Mouse (Mus musculus): Measurements from ENCODE around the gene Clec11a. TPM values are rescaled to one million over a fixed set of nuclear protein-coding genes. Genes with fewer than 3 reads are reported as not detected.

Clec11a gene
- polyA plus RNA-seq, 1 experiment from 2014 or later, result 3.4 TPM

- Histone ChIP-seq H3K4me1 (ENCODE audit: control insufficient read depth, insufficient read depth, low read length) (0 out of 2 replicates have a peak, but pooled peaks cover 7% of the 10 kb centered on the region), H3K27me3 (ENCODE audit: control insufficient read depth, insufficient read depth, low read length) (peaks cover 21% of the 10 kb centered on the region), H3K9me3 (ENCODE audit: control insufficient read depth, low read length) (no peaks in the 10 kb centered on the region), H3K9ac (ENCODE audit: low read depth, low read length) (no peak overlapping the region), H3K4me3 (ENCODE audit: low read length) (no peak overlapping the region), H3K27ac (ENCODE audit: low read depth, low read length) (no peak overlapping the region), H3K4me2 (replicated peaks; ENCODE audit: low read depth, low read length) (no peak overlapping the region), H3K36me3 (ENCODE audit: control insufficient read depth, insufficient read depth, low read length) (no peaks in the 10 kb centered on the region)
- 75% methylated on average over 12 of the region's 12 CpGs for WGBS
- ATAC-seq (ENCODE audit: low FRiP score, low TSS enrichment), result no peak
These were observed 37.9 kb upstream of the Clec11a start for GRCm38 (mm10) chr7:44344622-44345021.

GRCm38 (mm10) chr7:44343459-44344015 lies 36.8 kb upstream of the Clec11a start:
- 0 out of 2 replicates have a peak, but pooled peaks cover 7% of the 10 kb centered on the region for H3K4me1 ChIP-seq (ENCODE audit: control insufficient read depth, insufficient read depth, low read length)
- H3K27me3 ChIP-seq (ENCODE audit: control insufficient read depth, insufficient read depth, low read length), result peaks cover 20% of the 10 kb centered on the region
- ATAC-seq (ENCODE audit: low FRiP score, low TSS enrichment), result peak; percentile 63
- no peaks in the 10 kb centered on the region for H3K36me3 ChIP-seq (ENCODE audit: control insufficient read depth, insufficient read depth, low read length)
- no peak overlapping the region for H3K4me3 ChIP-seq (ENCODE audit: low read length)
- WGBS, result 19% methylated on average over 11 of the region's 11 CpGs
- H3K9me3 ChIP-seq (ENCODE audit: control insufficient read depth, low read length), result no peaks in the 10 kb centered on the region
- H3K27ac ChIP-seq (ENCODE audit: low read depth, low read length), result no peak overlapping the region
- no peak overlapping the region for H3K9ac ChIP-seq (ENCODE audit: low read depth, low read length)
- H3K4me2 ChIP-seq (replicated peaks; ENCODE audit: low read depth, low read length), result 0 out of 2 replicates have a peak overlapping the region, but pooled peaks have one; percentile 9

GRCm38 (mm10) chr7:44341714-44342113 lies 35.0 kb upstream of the Clec11a start:
- no peak overlapping the region for H3K4me2 ChIP-seq (replicated peaks; ENCODE audit: low read depth, low read length)
- 76% methylated on average over 5 of the region's 5 CpGs for WGBS
- H3K4me1 ChIP-seq (ENCODE audit: control insufficient read depth, insufficient read depth, low read length), result 0 out of 2 replicates have a peak, but pooled peaks cover 7% of the 10 kb centered on the region
- no peak overlapping the region for H3K27ac ChIP-seq (ENCODE audit: low read depth, low read length)
- H3K36me3 ChIP-seq (ENCODE audit: control insufficient read depth, insufficient read depth, low read length), result no peaks in the 10 kb centered on the region
- peaks cover 38% of the 10 kb centered on the region for H3K27me3 ChIP-seq (ENCODE audit: control insufficient read depth, insufficient read depth, low read length)
- no peak overlapping the region for H3K4me3 ChIP-seq (ENCODE audit: low read length)
- no peak overlapping the region for H3K9ac ChIP-seq (ENCODE audit: low read depth, low read length)
- H3K9me3 ChIP-seq (ENCODE audit: control insufficient read depth, low read length), result no peaks in the 10 kb centered on the region
- no peak for ATAC-seq (ENCODE audit: low FRiP score, low TSS enrichment)

- H3K4me1 ChIP-seq (ENCODE audit: control insufficient read depth, insufficient read depth, low read length), result 0 out of 2 replicates have a peak, but pooled peaks cover 7% of the 10 kb centered on the region
- no peak overlapping the region for H3K27ac ChIP-seq (ENCODE audit: low read depth, low read length)
- no peaks in the 10 kb centered on the region for H3K36me3 ChIP-seq (ENCODE audit: control insufficient read depth, insufficient read depth, low read length)
- H3K4me2 ChIP-seq (replicated peaks; ENCODE audit: low read depth, low read length), result no peak overlapping the region
- peaks cover 44% of the 10 kb centered on the region for H3K27me3 ChIP-seq (ENCODE audit: control insufficient read depth, insufficient read depth, low read length)
- H3K4me3 ChIP-seq (ENCODE audit: low read length), result no peak overlapping the region
- H3K9ac ChIP-seq (ENCODE audit: low read depth, low read length), result no peak overlapping the region
- ATAC-seq (ENCODE audit: low FRiP score, low TSS enrichment), result no peak
- 76% methylated on average over 10 of the region's 10 CpGs for WGBS
- H3K9me3 ChIP-seq (ENCODE audit: control insufficient read depth, low read length), result no peaks in the 10 kb centered on the region
These were observed 34.4 kb upstream of the Clec11a start for GRCm38 (mm10) chr7:44341119-44341518.

GRCm38 (mm10) chr7:44340226-44340625 lies 33.5 kb upstream of the Clec11a start:
- Histone ChIP-seq H3K4me1 (ENCODE audit: control insufficient read depth, insufficient read depth, low read length) (0 out of 2 replicates have a peak, but pooled peaks cover 7% of the 10 kb centered on the region), H3K9me3 (ENCODE audit: control insufficient read depth, low read length) (no peaks in the 10 kb centered on the region), H3K4me3 (ENCODE audit: low read length) (no peak overlapping the region), H3K27ac (ENCODE audit: low read depth, low read length) (no peak overlapping the region), H3K27me3 (ENCODE audit: control insufficient read depth, insufficient read depth, low read length) (peaks cover 53% of the 10 kb centered on the region), H3K4me2 (replicated peaks; ENCODE audit: low read depth, low read length) (no peak overlapping the region), H3K9ac (ENCODE audit: low read depth, low read length) (no peak overlapping the region), H3K36me3 (ENCODE audit: control insufficient read depth, insufficient read depth, low read length) (no peaks in the 10 kb centered on the region)
- WGBS, result 68% methylated on average over 6 of the region's 6 CpGs
- ATAC-seq (ENCODE audit: low FRiP score, low TSS enrichment), result no peak

GRCm38 (mm10) chr7:44337121-44337849 lies 30.6 kb upstream of the Clec11a start:
- H3K36me3 ChIP-seq (ENCODE audit: control insufficient read depth, insufficient read depth, low read length), result no peaks in the 10 kb centered on the region
- H3K27me3 ChIP-seq (ENCODE audit: control insufficient read depth, insufficient read depth, low read length), result peaks cover 60% of the 10 kb centered on the region
- H3K4me2 ChIP-seq (replicated peaks; ENCODE audit: low read depth, low read length), result no peak overlapping the region
- 0 out of 2 replicates have a peak overlapping the region, but pooled peaks have one; percentile 40 for H3K4me3 ChIP-seq (ENCODE audit: low read length)
- ATAC-seq (ENCODE audit: low FRiP score, low TSS enrichment), result no peak
- H3K9me3 ChIP-seq (ENCODE audit: control insufficient read depth, low read length), result no peaks in the 10 kb centered on the region
- WGBS, result 2% methylated on average over 32 of the region's 32 CpGs
- no peak overlapping the region for H3K27ac ChIP-seq (ENCODE audit: low read depth, low read length)
- H3K9ac ChIP-seq (ENCODE audit: low read depth, low read length), result no peak overlapping the region
- no peaks in the 10 kb centered on the region for H3K4me1 ChIP-seq (ENCODE audit: control insufficient read depth, insufficient read depth, low read length)

- peak overlapping the region; percentile 40 for H3K4me3 ChIP-seq (ENCODE audit: low read length)
- ATAC-seq (ENCODE audit: low FRiP score, low TSS enrichment), result peak; percentile 24; the same call in 1 of the 2 replicates
- H3K9ac ChIP-seq (ENCODE audit: low read depth, low read length), result no peak overlapping the region
- H3K9me3 ChIP-seq (ENCODE audit: control insufficient read depth, low read length), result no peaks in the 10 kb centered on the region
- no peaks in the 10 kb centered on the region for H3K4me1 ChIP-seq (ENCODE audit: control insufficient read depth, insufficient read depth, low read length)
- peak overlapping the region; percentile 88 for H3K4me2 ChIP-seq (replicated peaks; ENCODE audit: low read depth, low read length)
- WGBS, result under 1% methylated on average over 38 of the region's 54 CpGs
- H3K27me3 ChIP-seq (ENCODE audit: control insufficient read depth, insufficient read depth, low read length), result peaks cover 62% of the 10 kb centered on the region
- no peak overlapping the region for H3K27ac ChIP-seq (ENCODE audit: low read depth, low read length)
- no peaks in the 10 kb centered on the region for H3K36me3 ChIP-seq (ENCODE audit: control insufficient read depth, insufficient read depth, low read length)
These were observed 29.6 kb upstream of the Clec11a start for GRCm38 (mm10) chr7:44336046-44337021.

- peak; percentile 51 for ATAC-seq (ENCODE audit: low FRiP score, low TSS enrichment)
- H3K27me3 ChIP-seq (ENCODE audit: control insufficient read depth, insufficient read depth, low read length), result peaks cover 61% of the 10 kb centered on the region
- no peak overlapping the region for H3K27ac ChIP-seq (ENCODE audit: low read depth, low read length)
- H3K4me1 ChIP-seq (ENCODE audit: control insufficient read depth, insufficient read depth, low read length), result no peaks in the 10 kb centered on the region
- H3K9me3 ChIP-seq (ENCODE audit: control insufficient read depth, low read length), result no peaks in the 10 kb centered on the region
- 4% methylated on average over 26 of the region's 40 CpGs for WGBS
- peak overlapping the region; percentile 40 for H3K4me3 ChIP-seq (ENCODE audit: low read length)
- H3K9ac ChIP-seq (ENCODE audit: low read depth, low read length), result no peak overlapping the region
- peak overlapping the region; percentile 88 for H3K4me2 ChIP-seq (replicated peaks; ENCODE audit: low read depth, low read length)
- H3K36me3 ChIP-seq (ENCODE audit: control insufficient read depth, insufficient read depth, low read length), result no peaks in the 10 kb centered on the region
These were observed 28.6 kb upstream of the Clec11a start for GRCm38 (mm10) chr7:44335031-44335878.
